Mouse (Mus musculus) left cerebral cortex, adult 11 months (tissue): ENCODE measurements around the gene 4933415A04Rik.

Experiments
- DNase-seq: peaks from one replicate; pipeline ENCODE4 v3.0.0; 2022; ENCODE audit warnings: low spot score

The 4933415A04Rik gene

DNA sequence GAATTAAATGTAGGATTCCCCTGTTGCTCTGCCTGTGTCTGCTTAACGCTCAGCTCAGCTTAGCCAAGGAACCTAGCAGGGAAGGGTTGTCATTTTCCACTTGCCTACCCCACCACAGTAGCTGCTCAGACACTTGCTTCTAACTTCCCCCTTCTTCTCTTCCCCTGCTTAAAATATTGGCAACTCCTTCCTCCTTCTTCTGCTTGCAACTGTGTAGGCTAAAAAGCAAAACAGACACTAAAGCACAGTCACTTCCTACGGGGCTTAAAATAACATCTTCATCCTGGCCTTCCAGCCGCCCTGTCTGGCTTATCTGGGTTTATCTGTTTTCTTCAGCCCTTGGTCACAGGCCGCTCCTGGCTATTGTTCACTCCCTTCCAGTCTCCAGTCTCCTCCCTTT lies 45.7 kb downstream of the 4933415A04Rik start:
- DNase-seq: no peak

- DNase-seq: no peak
These were observed 46.3 kb downstream of the 4933415A04Rik start for GRCm38 (mm10) chr11:43633165-43633564.

DNA sequence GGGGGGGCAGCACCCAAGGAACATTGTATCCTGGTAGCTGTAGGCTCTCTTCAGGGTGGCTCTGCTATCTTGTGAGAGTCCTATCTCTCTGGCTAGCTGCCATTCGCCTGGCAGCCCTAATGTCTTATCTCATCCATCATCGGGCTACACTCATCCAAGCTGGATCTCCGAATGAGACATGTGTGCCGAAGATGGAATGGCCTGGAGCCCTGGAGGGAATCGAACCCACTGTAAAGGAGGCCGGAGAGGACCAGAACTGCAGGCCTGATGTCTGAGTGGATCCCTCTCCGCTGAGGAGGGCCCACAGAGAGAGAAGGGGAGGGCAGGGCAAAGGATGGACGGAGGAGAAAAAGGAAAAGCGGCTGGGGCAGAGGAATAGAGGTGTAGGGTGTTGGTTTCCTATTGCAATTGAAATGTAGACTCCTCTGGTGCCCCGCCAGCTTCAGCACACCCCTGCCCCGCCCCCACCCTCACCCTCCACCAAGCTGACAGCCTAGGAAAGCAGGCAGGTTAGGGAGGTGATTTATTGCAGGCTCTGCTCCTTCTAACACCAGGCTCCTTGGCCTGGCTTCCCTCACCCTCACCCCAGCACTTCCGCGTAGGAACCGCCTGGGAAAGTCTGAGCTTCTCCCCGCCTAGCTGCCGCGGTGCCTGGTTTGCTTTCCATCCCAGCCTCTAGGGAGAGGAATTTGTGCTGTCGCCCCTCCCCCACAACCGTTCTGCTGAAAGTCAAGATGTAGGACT lies 47.0 kb downstream of the 4933415A04Rik start:
- DNase-seq: no peak

GRCm38 (mm10) chr11:43636761-43637160 lies 49.9 kb downstream of the 4933415A04Rik start:
- no peak for DNase-seq

- no peak for DNase-seq
These were observed 51.6 kb downstream of the 4933415A04Rik start for GRCm38 (mm10) chr11:43638486-43638885.
